Mouse (Mus musculus) heart, postnatal 0 days (tissue): ENCODE data around the gene Lin54.

ENCODE experiments used
- CTCF ChIP-seq: IDR thresholded peaks from 2 replicates; pipeline ENCODE4 v1.5.1; 2016; ENCODE audit warnings: antibody characterized with exemption, control low read depth, low read depth
- EP300 ChIP-seq: IDR thresholded peaks from 2 replicates; pipeline ENCODE4 v1.6.1; 2016; ENCODE audit warnings: antibody characterized with exemption, low read depth

DNA sequence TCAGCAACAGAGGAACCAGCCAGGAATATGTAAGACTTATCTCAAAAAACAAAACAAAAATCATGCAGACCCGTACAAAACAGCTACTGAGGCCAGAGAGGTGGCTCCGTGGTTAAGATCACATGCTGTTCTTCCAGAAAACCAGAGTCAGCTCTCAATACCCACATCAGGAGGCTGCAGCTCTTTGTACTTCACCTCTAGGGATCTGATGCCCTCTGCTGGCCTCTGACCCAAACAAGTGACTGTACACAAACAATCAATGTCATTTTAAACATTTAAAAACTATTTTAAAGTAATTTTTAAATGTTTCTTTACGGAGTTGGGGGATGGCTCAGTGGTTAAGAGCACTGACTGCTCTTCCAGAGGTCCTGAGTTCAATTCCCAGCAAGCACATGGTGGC lies 24.1 kb downstream of the Lin54 start:
- TF ChIP-seq CTCF (no peak), EP300 (no peak)
